Mouse (Mus musculus) liver, postnatal 0 days (tissue): Measurements from ENCODE around the gene Dao. TPM values are rescaled to one million over a fixed set of nuclear protein-coding genes. Genes with fewer than 3 reads are reported as not detected.

ENCODE experiments used
- ATAC-seq: fragments of 200-750 bp; cut with Nextera tagmentation; 2 replicates; pipeline ENCODE4 v1.8.0; 2017; ENCODE audit warnings: mild to moderate bottlenecking, moderate library complexity
- DNase-seq: peaks from one replicate; pipeline ENCODE4 v3.0.0-alpha.2; 2016
- H3K27ac ChIP-seq: fragments of 300-500 bp; sonication (generic); 2 replicates; pipeline ENCODE4 v1.5.1; 2014; ENCODE audit warnings: antibody characterized with exemption, moderate library complexity, mild to moderate bottlenecking, low read depth
- H3K27me3 ChIP-seq: fragments of 300-500 bp; sonication (generic); 2 replicates; pipeline ENCODE4 v1.6.1; 2014; ENCODE audit warnings: low read length, control low read depth, mixed read lengths; ENCODE audit not compliant: insufficient read depth
- H3K36me3 ChIP-seq: fragments of 300-500 bp; sonication (generic); replicated peaks from 2 replicates; pipeline ENCODE4 v1.6.1; 2014; ENCODE audit warnings: mild to moderate bottlenecking, control low read depth, low read length, moderate library complexity, mixed read lengths; ENCODE audit not compliant: insufficient read depth
- H3K4me1 ChIP-seq: fragments of 300-500 bp; sonication (generic); 2 replicates; pipeline ENCODE4 v1.6.1; 2014; ENCODE audit warnings: antibody characterized with exemption, mild to moderate bottlenecking, control low read depth; ENCODE audit not compliant: insufficient read depth
- H3K4me2 ChIP-seq: fragments of 300-500 bp; sonication (generic); 2 replicates; pipeline ENCODE4 v1.6.1; 2014; ENCODE audit warnings: low read depth, mild to moderate bottlenecking, low read length, moderate library complexity, mixed read lengths
- H3K4me3 ChIP-seq: fragments of 300-500 bp; sonication (generic); 2 replicates; pipeline ENCODE4 v1.5.1; 2014; ENCODE audit warnings: low read depth, low read length
- H3K9ac ChIP-seq: fragments of 300-500 bp; sonication (generic); replicated peaks from 2 replicates; pipeline ENCODE4 v1.6.1; 2014; ENCODE audit warnings: mild to moderate bottlenecking, moderate library complexity
- H3K9me3 ChIP-seq: fragments of 300-500 bp; sonication (generic); 2 replicates; pipeline ENCODE4 v1.6.1; 2016; ENCODE audit warnings: mild to moderate bottlenecking, control low read depth, low read length, mixed read lengths
- CTCF ChIP-seq: sonication (generic); IDR thresholded peaks from 2 replicates; pipeline ENCODE4 v1.5.1; 2016; ENCODE audit warnings: antibody characterized with exemption, low read depth
- EP300 ChIP-seq: IDR thresholded peaks from 2 replicates; pipeline ENCODE4 v1.6.1; 2016; ENCODE audit warnings: antibody characterized with exemption, low read depth, mild to moderate bottlenecking
- WGBS: fragments of 180-500 bp; shearing (Covaris S2); extraction: QIAGEN DNeasy Blood & Tissue Kit; methylation state at CpG from one replicate; pipeline ENCODE4 v1.1.7; 2014; ENCODE audit not compliant: insufficient replicate concordance; 5-methylcytosine and 5-hydroxymethylcytosine counted together
- polyA plus RNA-seq: library from polyadenylated mRNA; unstranded; fragments of >200 nt; fragmentation: Nextera tagmentation; extraction: Ambion mirVana; gene quantifications from 2 replicates; pipeline ENCODE4 v1.2.1, GENCODE M21; 2015

The Dao gene
- not detected in 2 replicates for polyA plus RNA-seq

- no peak within 1 kb of the TSS for H3K9ac ChIP-seq
- H3K36me3 ChIP-seq = no peaks in the 10 kb centered on the region
- no peaks in the 10 kb centered on the region for H3K4me1 ChIP-seq
- no peak for TF ChIP-seq EP300
- TF ChIP-seq CTCF = no peak
- no peaks in the 10 kb centered on the region for H3K9me3 ChIP-seq
- no peak for ATAC-seq
- no peaks in the 10 kb centered on the region for H3K27me3 ChIP-seq
- H3K27ac ChIP-seq = no peak within 1 kb of the TSS
- DNase-seq = no peak
- no peak within 1 kb of the TSS for H3K4me2 ChIP-seq
- 61% methylated on average over 5 of the region's 5 CpGs for WGBS
- no peak within 1 kb of the TSS for H3K4me3 ChIP-seq
These were observed at the start of gene Dao for GRCm38 (mm10) chr5:114003542-114003941. TSS of gene Dao (plus strand) at chr5:114003703.

GRCm38 (mm10) chr5:113954421-113954820 lies 49.1 kb upstream of the Dao start:
- DNase-seq = peak; percentile 85
- H3K27ac ChIP-seq = no peak overlapping the region
- no peaks in the 10 kb centered on the region for H3K27me3 ChIP-seq
- H3K36me3 ChIP-seq = peaks cover 61% of the 10 kb centered on the region
- H3K9ac ChIP-seq = no peak overlapping the region
- TF ChIP-seq EP300 = no peak
- peak; percentile 97 for TF ChIP-seq CTCF
- ATAC-seq = peak; percentile 37; the same call in 1 of the 2 replicates
- WGBS = 15% methylated on average over 7 of the region's 7 CpGs
- H3K4me3 ChIP-seq = no peak overlapping the region
- no peak overlapping the region for H3K4me2 ChIP-seq
- H3K9me3 ChIP-seq = no peaks in the 10 kb centered on the region
- peaks cover 16% of the 10 kb centered on the region; the same call in 1 of the 2 replicates for H3K4me1 ChIP-seq

DNA sequence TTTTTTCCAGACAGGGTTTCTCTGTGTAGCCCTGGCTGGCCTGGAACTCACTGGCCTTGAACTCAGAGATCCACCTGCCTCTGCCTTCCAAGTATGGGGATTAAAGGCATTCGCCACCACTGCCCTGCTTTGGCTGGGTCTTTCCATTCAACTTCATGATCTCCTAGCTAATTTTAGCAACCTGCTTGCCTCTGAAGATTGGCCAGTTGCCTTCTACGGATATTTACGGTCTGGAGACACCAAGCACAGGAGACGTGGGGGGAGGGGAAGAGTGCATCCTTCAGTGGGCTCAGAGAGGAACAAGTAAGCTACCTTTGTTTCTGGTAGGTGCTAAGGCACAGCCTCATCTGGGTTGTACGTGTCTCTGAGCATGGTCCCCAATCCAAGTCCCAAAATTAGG lies 48.2 kb upstream of the Dao start:
- no peak overlapping the region for H3K27ac ChIP-seq
- H3K4me1 ChIP-seq = peaks cover 16% of the 10 kb centered on the region; the same call in 1 of the 2 replicates
- DNase-seq = no peak

GRCm38 (mm10) chr5:113955691-113956090 lies 47.8 kb upstream of the Dao start:
- ATAC-seq = no peak
- TF ChIP-seq EP300 (no peak), CTCF (no peak)
- Histone ChIP-seq H3K4me1 (peaks cover 16% of the 10 kb centered on the region; the same call in 1 of the 2 replicates), H3K9me3 (no peaks in the 10 kb centered on the region), H3K4me3 (no peak overlapping the region), H3K27me3 (no peaks in the 10 kb centered on the region), H3K4me2 (no peak overlapping the region), H3K27ac (no peak overlapping the region), H3K9ac (no peak overlapping the region), H3K36me3 (peaks cover 51% of the 10 kb centered on the region)
- DNase-seq = no peak
- 75% methylated on average over 8 of the region's 8 CpGs for WGBS

More for the DNA sequence above, 48.2 kb upstream of the Dao start:
- no peak for ATAC-seq
- no peaks in the 10 kb centered on the region for H3K9me3 ChIP-seq
- H3K36me3 ChIP-seq = peaks cover 53% of the 10 kb centered on the region
- WGBS = 77% methylated on average over 5 of the region's 5 CpGs
- no peaks in the 10 kb centered on the region for H3K27me3 ChIP-seq
- H3K9ac ChIP-seq = no peak overlapping the region
- no peak overlapping the region for H3K4me3 ChIP-seq
- no peak overlapping the region for H3K4me2 ChIP-seq
- TF ChIP-seq EP300 (no peak), CTCF (no peak)

DNA sequence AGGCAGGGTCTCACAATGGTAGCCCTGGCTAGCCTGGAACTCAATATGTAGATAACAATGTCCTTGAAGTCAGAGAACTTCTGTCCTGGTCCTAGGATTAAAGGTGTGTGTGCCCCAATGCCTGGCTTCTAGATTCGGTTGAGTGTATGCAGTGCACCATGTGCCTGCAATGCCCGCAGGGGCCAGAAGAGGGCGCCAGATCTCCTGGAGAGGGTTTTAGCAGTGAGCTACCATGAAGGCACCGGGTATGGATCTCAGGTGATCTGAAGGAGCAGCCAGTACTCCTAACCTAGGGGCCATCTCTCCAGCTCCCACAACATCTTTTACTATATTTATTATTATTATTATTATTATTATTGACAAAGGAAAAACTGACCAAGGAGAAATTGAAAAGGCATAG lies 47.0 kb upstream of the Dao start:
- ATAC-seq (peak; percentile 64), DNase-seq (peak; percentile 95)
- H3K27ac ChIP-seq = no peak overlapping the region
- H3K9me3 ChIP-seq = no peaks in the 10 kb centered on the region
- no peak overlapping the region for H3K4me2 ChIP-seq
- H3K36me3 ChIP-seq = peaks cover 50% of the 10 kb centered on the region
- TF ChIP-seq CTCF (peak; percentile 98), EP300 (no peak)
- H3K4me1 ChIP-seq = peaks cover 13% of the 10 kb centered on the region; the same call in 1 of the 2 replicates
- H3K9ac ChIP-seq = no peak overlapping the region
- WGBS = 7% methylated on average over 4 of the region's 4 CpGs
- H3K4me3 ChIP-seq = no peak overlapping the region
- H3K27me3 ChIP-seq = no peaks in the 10 kb centered on the region

GRCm38 (mm10) chr5:113959039-113959438 lies 44.5 kb upstream of the Dao start:
- no peaks in the 10 kb centered on the region for H3K9me3 ChIP-seq
- no peak for ATAC-seq
- no peak overlapping the region for H3K27ac ChIP-seq
- H3K4me2 ChIP-seq = no peak overlapping the region
- no peak overlapping the region for H3K4me3 ChIP-seq
- TF ChIP-seq EP300 (no peak), CTCF (no peak)
- no peaks in the 10 kb centered on the region for H3K4me1 ChIP-seq
- no peak for DNase-seq
- no peak overlapping the region for H3K9ac ChIP-seq
- WGBS = 63% methylated on average over 6 of the region's 6 CpGs
- H3K36me3 ChIP-seq = peaks cover 41% of the 10 kb centered on the region
- H3K27me3 ChIP-seq = no peaks in the 10 kb centered on the region

GRCm38 (mm10) chr5:113960416-113960815 lies 43.1 kb upstream of the Dao start:
- H3K9me3 ChIP-seq = no peaks in the 10 kb centered on the region
- no peak for DNase-seq
- no peak overlapping the region for H3K27ac ChIP-seq
- no peaks in the 10 kb centered on the region for H3K27me3 ChIP-seq
- H3K4me3 ChIP-seq = no peak overlapping the region
- H3K36me3 ChIP-seq = peaks cover 44% of the 10 kb centered on the region
- no peak for ATAC-seq
- no peak overlapping the region for H3K9ac ChIP-seq
- no peak for TF ChIP-seq CTCF
- no peak for TF ChIP-seq EP300
- H3K4me2 ChIP-seq = no peak overlapping the region
- no peaks in the 10 kb centered on the region for H3K4me1 ChIP-seq
- WGBS = 85% methylated on average over 8 of the region's 8 CpGs
